Mouse (Mus musculus): ENCODE measurements around the gene Dgka.

Gene Dgka

GRCm38 (mm10) chr10:128673763-128674468, 70.7 kb downstream of the Dgka start, which contains the start of gene Suox:
Gene Suox, minus strand, starts transcription at chr10:128674073.
- no peak for DNase-seq (ENCODE audit: extremely low read depth, low read depth, low spot score)

- no peak for DNase-seq (ENCODE audit: extremely low read depth, low read depth, low spot score)
Measured at GRCm38 (mm10) chr10:128671148-128671547, 73.5 kb downstream of the Dgka start.

All from fat pad, adult 2 months (tissue).